Mouse (Mus musculus) MEL (cell line): ENCODE data around the gene Atg14. TPM values are rescaled to one million over a fixed set of nuclear protein-coding genes. Genes with fewer than 3 reads are reported as not detected.

Source experiments
- DNase-seq: peaks from one replicate; pipeline ENCODE4 v3.0.0; 2011; ENCODE audit warnings: low read depth, low spot score
- H3K27ac ChIP-seq: 2 replicates; pipeline ENCODE4 v1.5.1; 2012; ENCODE audit warnings: low read depth, mild to moderate bottlenecking, control low read depth, low read length, moderate library complexity; ENCODE audit not compliant: control insufficient read depth
- H3K27me3 ChIP-seq, 2 experiments: fragments of 150-350 bp in 1 of 2; sonication (generic) in 1 of 2; 2 replicates each; pipeline ENCODE4 v1.6.1; 2012; ENCODE audit warnings: low read length in 2 of 2, mild to moderate bottlenecking in 2 of 2, improper control_type of control experiment in 1 of 2, moderate library complexity in 1 of 2; ENCODE audit not compliant: insufficient read depth in 2 of 2, control insufficient read depth in 1 of 2
- H3K36me3 ChIP-seq, 2 experiments: 2 replicates each; pipeline ENCODE4 v1.6.1; 2012 to 2014; ENCODE audit warnings: low read length in 2 of 2, improper control_type of control experiment in 1 of 2, inconsistent platforms in 1 of 2, mild to moderate bottlenecking in 1 of 2; ENCODE audit not compliant: insufficient read depth in 2 of 2, control insufficient read depth in 1 of 2
- H3K4me1 ChIP-seq, 2 experiments: fragments of 150-350 bp in 1 of 2; sonication (generic) in 1 of 2; 2 replicates each; pipeline ENCODE4 v1.6.1; 2012; ENCODE audit warnings: low read length in 2 of 2, improper control_type of control experiment in 1 of 2, mild to moderate bottlenecking in 1 of 2; ENCODE audit not compliant: insufficient read depth in 2 of 2, control insufficient read depth in 1 of 2
- H3K4me3 ChIP-seq, 2 experiments: fragments of 150-350 bp in 1 of 2; sonication (generic) in 1 of 2; 2 replicates each; pipeline ENCODE4 v1.5.1; 2012; ENCODE audit warnings: low read depth in 2 of 2, low read length in 2 of 2, mild to moderate bottlenecking in 2 of 2, moderate library complexity in 2 of 2, control low read depth in 1 of 2, improper control_type of control experiment in 1 of 2; ENCODE audit not compliant: control insufficient read depth in 1 of 2, insufficient read depth in 1 of 2
- H3K79me2 ChIP-seq: 2 replicates; pipeline ENCODE4 v1.6.1; 2012; ENCODE audit warnings: mild to moderate bottlenecking, low read length, moderate library complexity; ENCODE audit not compliant: control insufficient read depth, poor library complexity, insufficient read depth
- H3K9ac ChIP-seq: 2 replicates; pipeline ENCODE4 v1.6.1; 2012; ENCODE audit warnings: low read depth, mild to moderate bottlenecking, control low read depth, low read length, moderate library complexity; ENCODE audit not compliant: control insufficient read depth, poor library complexity, severe bottlenecking
- H3K9me3 ChIP-seq: fragments of 150-350 bp; sonication (generic); replicated peaks from 2 replicates; pipeline ENCODE4 v1.6.1; 2012; ENCODE audit warnings: mild to moderate bottlenecking, low read length, improper control_type of control experiment, moderate library complexity; ENCODE audit not compliant: insufficient read depth
- BHLHE40 ChIP-seq: IDR thresholded peaks from 2 replicates; pipeline ENCODE4 v1.6.1; 2012; ENCODE audit warnings: low read depth, mild to moderate bottlenecking, inconsistent platforms, low read length, improper control_type of control experiment, borderline replicate concordance
- CTCF ChIP-seq, 3 experiments: IDR thresholded peaks in 2 of 3; conservative IDR thresholded peaks in 1 of 3; 2 replicates each; pipeline ENCODE4 v1.5.1; 2011 to 2012; ENCODE audit warnings: low read length in 3 of 3, low read depth in 2 of 3, mild to moderate bottlenecking in 2 of 3, improper control_type of control experiment in 1 of 3, inconsistent platforms in 1 of 3, mixed read lengths in 1 of 3, moderate library complexity in 1 of 3; ENCODE audit not compliant: control insufficient read depth in 1 of 3, insufficient read depth in 1 of 3, poor library complexity in 1 of 3, severe bottlenecking in 1 of 3
- EP300 ChIP-seq, 2 experiments: IDR thresholded peaks; 2 replicates each; pipeline ENCODE4 v1.6.1; 2011; ENCODE audit warnings: improper control_type of control experiment in 2 of 2, low read length in 2 of 2, low read depth in 1 of 2, mild to moderate bottlenecking in 1 of 2
- ETS1 ChIP-seq: IDR thresholded peaks from 2 replicates; pipeline ENCODE4 v1.6.1; 2012; ENCODE audit warnings: low read depth, mild to moderate bottlenecking, inconsistent platforms, low read length, improper control_type of control experiment, moderate library complexity
- GABPA ChIP-seq: IDR thresholded peaks from 2 replicates; pipeline ENCODE4 v1.6.1; 2012; ENCODE audit warnings: low read depth, mild to moderate bottlenecking, inconsistent platforms, low read length, improper control_type of control experiment, moderate library complexity
- GATA1 ChIP-seq: IDR thresholded peaks from 2 replicates; pipeline ENCODE4 v1.6.1; 2011; ENCODE audit warnings: low read depth, low read length, improper control_type of control experiment
- HCFC1 ChIP-seq: IDR thresholded peaks from 2 replicates; pipeline ENCODE4 v1.6.1; 2012; ENCODE audit warnings: low read depth, mild to moderate bottlenecking, inconsistent platforms, low read length, improper control_type of control experiment, moderate library complexity
- MAFK ChIP-seq: IDR thresholded peaks from 2 replicates; pipeline ENCODE4 v1.6.1; 2011; ENCODE audit warnings: low read depth, mild to moderate bottlenecking, low read length, improper control_type of control experiment, borderline replicate concordance
- MAX ChIP-seq: IDR thresholded peaks from 2 replicates; pipeline ENCODE4 v1.6.1; 2011; ENCODE audit warnings: low read length, improper control_type of control experiment
- MAZ ChIP-seq: IDR thresholded peaks from 2 replicates; pipeline ENCODE4 v1.6.1; 2012; ENCODE audit warnings: low read depth, mild to moderate bottlenecking, inconsistent platforms, low read length, improper control_type of control experiment
- MEF2A ChIP-seq: IDR thresholded peaks from 2 replicates; pipeline ENCODE4 v1.6.1; 2014; ENCODE audit warnings: low read depth, mild to moderate bottlenecking, inconsistent platforms, low read length, improper control_type of control experiment; ENCODE audit not compliant: poor library complexity, insufficient replicate concordance, severe bottlenecking; ENCODE audit errors: extremely low read depth
- MXI1 ChIP-seq: IDR thresholded peaks from 2 replicates; pipeline ENCODE4 v1.6.1; 2011; ENCODE audit warnings: mild to moderate bottlenecking, low read depth, low read length, improper control_type of control experiment
- MYC ChIP-seq: IDR thresholded peaks from 2 replicates; pipeline ENCODE4 v1.6.1; 2011; ENCODE audit warnings: low read depth, mild to moderate bottlenecking, low read length, improper control_type of control experiment, moderate library complexity
- NELFE ChIP-seq: IDR thresholded peaks from 2 replicates; pipeline ENCODE4 v1.6.1; 2011; ENCODE audit warnings: low read depth, low read length, improper control_type of control experiment
- SIN3A ChIP-seq: IDR thresholded peaks from 2 replicates; pipeline ENCODE4 v1.6.1; 2012; ENCODE audit warnings: low read length, improper control_type of control experiment, inconsistent platforms
- TAL1 ChIP-seq: IDR thresholded peaks from 2 replicates; pipeline ENCODE4 v1.6.1; 2012; ENCODE audit warnings: mild to moderate bottlenecking, inconsistent platforms, low read length, moderate library complexity, mixed read lengths
- TCF12 ChIP-seq: IDR thresholded peaks from 2 replicates; pipeline ENCODE4 v1.6.1; 2014; ENCODE audit warnings: low read depth, mild to moderate bottlenecking, inconsistent platforms, low read length, improper control_type of control experiment, moderate library complexity
- ZKSCAN1 ChIP-seq: IDR thresholded peaks from 2 replicates; pipeline ENCODE4 v1.6.1; 2012; ENCODE audit warnings: low read depth, mild to moderate bottlenecking, inconsistent platforms, low read length, improper control_type of control experiment, moderate library complexity
- ZMIZ1 ChIP-seq: IDR thresholded peaks from 2 replicates; pipeline ENCODE4 v1.6.1; 2012; ENCODE audit warnings: low read depth, mild to moderate bottlenecking, inconsistent platforms, low read length, improper control_type of control experiment, moderate library complexity
- ZNF384 ChIP-seq: IDR thresholded peaks from 2 replicates; pipeline ENCODE4 v1.6.1; 2012; ENCODE audit warnings: low read depth, mild to moderate bottlenecking, inconsistent platforms, low read length, improper control_type of control experiment
- polyA plus RNA-seq, 2 experiments: library from polyadenylated mRNA; stranded (reverse) in 1 of 2; unstranded in 1 of 2; fragments of >175 nt in 1 of 2; fragments of >200 nt in 1 of 2; gene quantifications; 2 replicates each; pipeline versions ENCODE4 v1.2.1 to v1.2.4; 2012; ENCODE audit warnings: low replicate concordance in 2 of 2, low read depth in 1 of 2; ENCODE audit not compliant: insufficient read length in 2 of 2, insufficient read depth in 1 of 2, missing spikeins in 1 of 2
- total RNA-seq: library from RNA; depleted of rRNA; stranded (reverse); fragments of 300-350 nt; gene quantifications from 2 replicates; pipeline ENCODE4 v1.2.3, GENCODE M21; 2012

Atg14 gene
- total and polyA plus RNA-seq, 3 experiments = 3.1 to 5.7 TPM; not detected in 1

DNA sequence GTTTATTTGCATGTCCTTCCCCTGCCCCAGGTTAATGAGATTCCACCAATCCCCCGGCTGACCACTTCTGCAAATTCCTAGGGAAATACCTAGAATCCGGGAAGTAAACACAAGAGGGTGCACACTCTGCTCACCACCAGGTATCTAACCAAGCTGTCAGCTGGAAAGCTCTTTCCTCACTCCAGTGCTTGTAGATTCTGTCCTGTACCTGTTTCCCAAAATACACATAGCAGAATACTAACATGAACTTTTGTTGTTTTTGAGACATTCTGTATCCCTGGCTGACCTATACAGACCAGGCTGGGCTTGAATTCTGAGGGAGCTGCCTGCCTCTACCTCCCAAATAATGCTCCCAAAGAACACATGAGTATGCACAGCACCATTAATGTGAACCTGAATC, 9.7 kb downstream of the Atg14 start:
- no peaks in the 10 kb centered on the region for H3K27me3 ChIP-seq
- H3K4me3 ChIP-seq = no peak overlapping the region
- no peak for TF ChIP-seq ZNF384
- no peak for TF ChIP-seq MAX
- no peak for TF ChIP-seq NELFE
- no peak for TF ChIP-seq TAL1
- TF ChIP-seq ZMIZ1 = no peak
- TF ChIP-seq TCF12 = no peak
- TF ChIP-seq MAZ = no peak
- no peak for TF ChIP-seq MYC
- no peak for TF ChIP-seq BHLHE40
- no peak for TF ChIP-seq SIN3A
- TF ChIP-seq CTCF (IDR thresholded peaks at IDR 0.05 in 2 of 3, conservative IDR thresholded peaks at IDR 0.05 in 1 of 3; ENCODE audit: control insufficient read depth in 1 of 3, insufficient read depth in 1 of 3, low read depth in 2 of 3, low read length in 3 of 3, poor library complexity in 1 of 3, severe bottlenecking in 1 of 3) = no peak
- no peak for TF ChIP-seq GATA1
- no peaks in the 10 kb centered on the region for H3K79me2 ChIP-seq
- no peaks in the 10 kb centered on the region; a peak in 1 of 4 replicates for H3K4me1 ChIP-seq
- no peak for DNase-seq
- no peak overlapping the region for H3K27ac ChIP-seq
- no peak overlapping the region for H3K9ac ChIP-seq
- no peaks in the 10 kb centered on the region for H3K9me3 ChIP-seq
- no peaks in the 10 kb centered on the region; a peak in 2 of 4 replicates for H3K36me3 ChIP-seq

DNA sequence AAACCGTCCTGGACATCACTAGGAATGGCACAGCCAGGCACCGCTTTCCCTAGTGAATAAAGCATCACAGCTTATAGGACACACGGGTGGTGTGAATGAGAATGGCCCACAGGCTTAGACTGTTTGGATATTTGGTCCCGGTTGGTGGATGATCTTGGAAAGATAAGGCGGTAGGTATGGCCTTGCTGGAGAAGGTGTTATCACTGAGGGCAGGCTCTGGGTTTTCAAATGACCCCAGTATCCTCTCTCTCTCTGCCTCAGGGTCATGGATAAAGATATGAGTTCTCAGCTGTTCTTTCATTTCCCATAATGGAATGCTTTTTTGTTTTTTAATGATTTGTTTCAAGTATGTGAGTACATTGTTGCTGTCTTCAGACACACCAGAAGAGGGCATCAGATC, 15.2 kb downstream of the Atg14 start:
- Histone ChIP-seq H3K79me2 (no peaks in the 10 kb centered on the region), H3K4me1 (no peaks in the 10 kb centered on the region; a peak in 1 of 4 replicates), H3K9ac (no peak overlapping the region), H3K4me3 (no peak overlapping the region), H3K36me3 (no peaks in the 10 kb centered on the region; a peak in 2 of 4 replicates), H3K27ac (no peak overlapping the region), H3K9me3 (no peaks in the 10 kb centered on the region), H3K27me3 (no peaks in the 10 kb centered on the region)
- DNase-seq = no peak
- no peak for TF ChIP-seq MXI1
- TF ChIP-seq GABPA = no peak
- TF ChIP-seq ZKSCAN1 = no peak
- no peak for TF ChIP-seq SIN3A

DNA sequence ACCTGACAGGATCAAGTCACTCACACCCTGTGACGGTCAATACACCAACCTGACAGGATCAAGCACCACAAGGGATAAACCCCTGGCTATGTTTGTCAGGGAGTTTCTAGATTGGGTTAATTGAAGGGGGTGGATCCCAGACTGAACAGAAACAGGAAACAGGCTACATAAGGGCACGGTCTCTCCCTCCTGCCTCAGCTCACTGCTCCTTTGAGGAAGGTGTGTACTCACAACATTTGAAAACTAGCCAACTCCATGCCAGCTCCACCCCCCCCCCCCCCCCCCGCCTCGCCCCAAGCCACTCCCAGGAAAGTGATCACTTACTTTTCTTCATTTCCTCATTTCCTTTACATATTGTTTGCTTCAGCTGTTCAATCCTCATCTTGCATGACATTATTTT, 16.2 kb downstream of the Atg14 start:
- Histone ChIP-seq H3K9me3 (no peaks in the 10 kb centered on the region), H3K27ac (no peak overlapping the region), H3K36me3 (no peaks in the 10 kb centered on the region; a peak in 2 of 4 replicates), H3K9ac (no peak overlapping the region), H3K4me1 (no peaks in the 10 kb centered on the region; a peak in 1 of 4 replicates), H3K4me3 (no peak overlapping the region), H3K27me3 (no peaks in the 10 kb centered on the region), H3K79me2 (no peaks in the 10 kb centered on the region)
- no peak for TF ChIP-seq MAFK
- TF ChIP-seq TAL1 = no peak
- no peak for TF ChIP-seq GATA1
- TF ChIP-seq ETS1 = no peak
- TF ChIP-seq HCFC1 = no peak
- no peak for TF ChIP-seq EP300 (IDR thresholded peaks at IDR 0.05; ENCODE audit: low read depth in 1 of 2, low read length in 2 of 2)
- TF ChIP-seq TCF12 = no peak
- TF ChIP-seq MAX = no peak
- TF ChIP-seq MEF2A = no peak
- no peak for DNase-seq
